Mouse (Mus musculus): ENCODE results near the gene Man2b2. TPM values are rescaled to one million over a fixed set of nuclear protein-coding genes. Genes with fewer than 3 reads are reported as not detected.

The Man2b2 gene
- polyA plus RNA-seq, 1 experiment from 2014 or later: 12.9 TPM

DNA sequence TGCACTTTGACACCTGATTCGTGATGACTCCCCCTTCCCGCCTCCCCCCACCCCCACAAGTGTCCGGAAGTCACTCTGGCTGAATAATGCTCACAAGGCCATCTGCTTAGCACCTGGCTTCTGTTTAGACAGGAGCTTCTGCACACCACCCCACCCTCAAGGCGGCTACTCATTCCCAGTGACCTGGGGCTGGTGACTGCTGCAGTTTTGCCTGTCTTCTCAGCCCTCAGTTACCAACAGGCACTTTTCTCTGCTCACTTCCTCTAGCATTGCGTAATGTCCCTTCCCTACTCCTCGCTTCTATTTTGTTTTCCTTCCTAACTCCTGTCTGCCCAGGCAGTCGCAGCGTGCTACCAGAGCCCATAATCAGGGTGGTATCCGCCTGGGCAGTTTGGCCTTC is 38.6 kb downstream of the Man2b2 start:
- no peak overlapping the region for H3K9ac ChIP-seq
- H3K4me1 ChIP-seq: 0 out of 2 replicates have a peak, but pooled peaks cover 7% of the 10 kb centered on the region
- no peak overlapping the region for H3K4me2 ChIP-seq
- 0 out of 2 replicates have a peak overlapping the region, but pooled peaks have one; percentile 18 for H3K27ac ChIP-seq
- peaks cover 19% of the 10 kb centered on the region for H3K36me3 ChIP-seq
- 74% methylated on average over 9 of the region's 9 CpGs for WGBS
- no peak overlapping the region for H3K4me3 ChIP-seq (replicated peaks)
- H3K9me3 ChIP-seq (replicated peaks): no peaks in the 10 kb centered on the region
- no peak for ATAC-seq (replicated peaks; ENCODE audit: low FRiP score)
- no peaks in the 10 kb centered on the region for H3K27me3 ChIP-seq

DNA sequence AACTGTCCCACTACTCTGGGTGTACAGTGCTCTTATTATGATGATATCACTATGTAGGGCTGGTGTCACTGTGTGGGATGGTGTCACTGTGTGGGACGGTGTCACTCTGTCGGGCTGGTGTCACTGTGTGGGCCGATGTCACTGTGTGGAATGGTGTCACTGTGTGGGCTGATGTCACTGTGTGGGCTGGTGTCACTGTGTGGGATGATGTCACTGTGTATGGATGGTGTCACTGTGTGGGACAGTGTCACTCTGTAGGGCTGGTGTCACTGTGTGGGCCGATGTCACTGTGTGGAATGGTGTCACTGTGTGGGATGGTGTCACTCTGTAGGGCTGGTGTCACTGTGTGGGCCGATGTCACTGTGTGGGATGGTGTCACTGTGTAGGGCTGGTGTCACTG is 44.4 kb downstream of the Man2b2 start:
- WGBS: 93% methylated on average over 5 of the region's 5 CpGs
- H3K4me1 ChIP-seq: no peaks in the 10 kb centered on the region
- no peak overlapping the region for H3K27ac ChIP-seq
- no peaks in the 10 kb centered on the region for H3K36me3 ChIP-seq
- peaks cover 5% of the 10 kb centered on the region; the same call in 1 of the 2 replicates for H3K9me3 ChIP-seq (replicated peaks)
- no peak overlapping the region for H3K4me2 ChIP-seq
- no peak overlapping the region for H3K9ac ChIP-seq
- no peak overlapping the region for H3K4me3 ChIP-seq (replicated peaks)
- no peak for ATAC-seq (replicated peaks; ENCODE audit: low FRiP score)
- H3K27me3 ChIP-seq: no peaks in the 10 kb centered on the region

- Histone ChIP-seq H3K36me3 (no peaks in the 10 kb centered on the region), H3K27ac (no peak overlapping the region), H3K27me3 (no peaks in the 10 kb centered on the region), H3K4me2 (no peak overlapping the region), H3K9me3 (replicated peaks) (peaks cover 13% of the 10 kb centered on the region), H3K4me3 (replicated peaks) (no peak overlapping the region), H3K4me1 (0 out of 2 replicates have a peak, but pooled peaks cover 7% of the 10 kb centered on the region), H3K9ac (no peak overlapping the region)
- ATAC-seq (replicated peaks; ENCODE audit: low FRiP score): no peak
- WGBS: 89% methylated on average over 2 of the region's 2 CpGs
Measured at GRCm38 (mm10) chr5:36779512-36779911, 50.9 kb downstream of the Man2b2 start.

DNA sequence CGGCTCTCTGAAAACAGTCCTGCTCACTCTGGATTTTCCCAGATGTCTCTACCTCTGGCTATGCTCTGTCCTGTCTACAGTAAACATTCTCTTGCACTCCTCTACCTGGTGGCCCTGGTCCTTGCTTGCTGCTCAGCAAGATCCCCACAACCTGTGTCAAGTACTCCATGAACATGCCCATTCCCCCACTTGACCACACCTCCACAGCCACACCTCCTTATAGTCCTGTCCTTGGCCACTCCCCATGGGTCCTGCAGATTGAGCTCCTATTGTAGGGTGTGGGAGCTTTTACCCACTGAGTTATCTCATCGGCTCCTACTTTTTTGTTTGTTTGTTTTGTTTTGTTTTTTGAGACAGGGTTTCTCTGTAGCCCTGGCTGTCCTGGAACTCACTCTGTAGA is 51.6 kb downstream of the Man2b2 start:
- ATAC-seq (replicated peaks; ENCODE audit: low FRiP score): no peak
- Histone ChIP-seq H3K27me3 (no peaks in the 10 kb centered on the region), H3K9ac (no peak overlapping the region), H3K4me3 (replicated peaks) (no peak overlapping the region), H3K4me2 (no peak overlapping the region), H3K27ac (no peak overlapping the region), H3K9me3 (replicated peaks) (peaks cover 11% of the 10 kb centered on the region), H3K36me3 (no peaks in the 10 kb centered on the region), H3K4me1 (0 out of 2 replicates have a peak, but pooled peaks cover 7% of the 10 kb centered on the region)
- WGBS: 92% methylated on average over 1 of the region's 2 CpGs

- no peak overlapping the region for H3K4me3 ChIP-seq (replicated peaks)
- 0 out of 2 replicates have a peak, but pooled peaks cover 7% of the 10 kb centered on the region for H3K4me1 ChIP-seq
- peaks cover 11% of the 10 kb centered on the region for H3K9me3 ChIP-seq (replicated peaks)
- H3K27ac ChIP-seq: no peak overlapping the region
- no peak overlapping the region for H3K4me2 ChIP-seq
- no peaks in the 10 kb centered on the region for H3K36me3 ChIP-seq
- no peak for ATAC-seq (replicated peaks; ENCODE audit: low FRiP score)
- H3K9ac ChIP-seq: no peak overlapping the region
- no peaks in the 10 kb centered on the region for H3K27me3 ChIP-seq
- 5% methylated on average over 2 of the region's 2 CpGs for WGBS
Measured at GRCm38 (mm10) chr5:36777186-36777585, 53.3 kb downstream of the Man2b2 start.

DNA sequence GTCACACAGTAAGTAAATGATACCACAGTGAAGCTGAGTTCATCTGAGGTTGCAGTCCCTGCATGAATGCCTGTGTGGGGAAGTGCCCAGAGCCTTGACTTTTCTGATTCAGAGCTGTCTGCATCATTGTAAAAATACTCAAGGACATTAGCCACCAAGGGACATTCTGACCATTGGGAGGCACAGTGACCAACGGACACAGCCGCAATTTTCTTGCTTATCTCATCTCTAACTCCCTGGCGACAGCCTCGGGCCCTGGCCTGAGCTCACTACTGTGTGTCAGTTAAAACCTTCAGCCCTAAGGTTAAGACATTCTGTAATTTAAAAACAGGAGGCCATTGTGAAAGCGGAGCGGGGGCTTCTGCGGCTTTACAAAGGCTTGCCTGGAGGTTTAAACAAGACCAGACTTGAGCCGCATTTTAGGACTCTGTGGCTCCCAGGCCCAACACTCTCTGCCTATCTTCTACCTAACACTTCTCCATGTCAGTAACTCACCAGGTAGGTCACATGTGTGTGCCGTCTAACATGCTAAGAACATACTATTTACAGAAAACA is 54.4 kb downstream of the Man2b2 start:
- WGBS: 41% methylated on average over 9 of the region's 9 CpGs
- no peak overlapping the region for H3K4me2 ChIP-seq
- H3K4me1 ChIP-seq: 0 out of 2 replicates have a peak, but pooled peaks cover 7% of the 10 kb centered on the region
- no peaks in the 10 kb centered on the region for H3K27me3 ChIP-seq
- no peak overlapping the region for H3K9ac ChIP-seq
- ATAC-seq (replicated peaks; ENCODE audit: low FRiP score): no peak
- peaks cover 11% of the 10 kb centered on the region for H3K9me3 ChIP-seq (replicated peaks)
- H3K27ac ChIP-seq: no peak overlapping the region
- no peaks in the 10 kb centered on the region for H3K36me3 ChIP-seq
- no peak overlapping the region for H3K4me3 ChIP-seq (replicated peaks)

GRCm38 (mm10) chr5:36775317-36775716 is 55.1 kb downstream of the Man2b2 start:
- Histone ChIP-seq H3K9me3 (replicated peaks) (peaks cover 5% of the 10 kb centered on the region; the same call in 1 of the 2 replicates), H3K36me3 (no peaks in the 10 kb centered on the region), H3K27me3 (no peaks in the 10 kb centered on the region), H3K4me1 (0 out of 2 replicates have a peak, but pooled peaks cover 7% of the 10 kb centered on the region), H3K27ac (no peak overlapping the region), H3K4me3 (replicated peaks) (no peak overlapping the region), H3K9ac (no peak overlapping the region), H3K4me2 (no peak overlapping the region)
- no peak for ATAC-seq (replicated peaks; ENCODE audit: low FRiP score)
- WGBS: 74% methylated on average over 2 of the region's 2 CpGs

DNA sequence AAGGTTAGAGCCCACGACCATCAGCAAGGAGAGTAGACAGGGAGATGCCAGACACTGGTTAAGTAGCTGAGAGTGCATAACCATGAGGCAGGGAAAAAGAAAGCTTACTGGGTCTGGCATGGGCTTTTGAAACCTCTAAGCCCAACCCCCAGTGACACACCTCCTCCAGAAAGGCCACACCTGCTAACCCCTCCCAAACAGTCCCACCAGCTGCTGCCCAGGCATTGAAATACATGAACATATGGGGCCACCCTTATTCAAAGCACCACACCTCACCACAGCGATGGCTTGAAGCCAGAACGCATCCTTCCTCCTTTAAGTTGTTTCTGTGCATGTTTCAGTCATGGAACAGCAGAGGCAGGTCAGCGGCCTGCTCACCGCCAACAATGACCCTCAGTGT is 57.9 kb downstream of the Man2b2 start:
- H3K36me3 ChIP-seq: no peaks in the 10 kb centered on the region
- no peaks in the 10 kb centered on the region for H3K9me3 ChIP-seq (replicated peaks)
- H3K27me3 ChIP-seq: no peaks in the 10 kb centered on the region
- ATAC-seq (replicated peaks; ENCODE audit: low FRiP score): no peak
- WGBS: 82% methylated on average over 5 of the region's 5 CpGs
- H3K4me3 ChIP-seq (replicated peaks): no peak overlapping the region
- H3K4me2 ChIP-seq: no peak overlapping the region
- no peak overlapping the region for H3K27ac ChIP-seq
- H3K9ac ChIP-seq: no peak overlapping the region
- 0 out of 2 replicates have a peak, but pooled peaks cover 7% of the 10 kb centered on the region for H3K4me1 ChIP-seq

- no peak for ATAC-seq (replicated peaks; ENCODE audit: low FRiP score)
- Histone ChIP-seq H3K4me1 (no peaks in the 10 kb centered on the region), H3K27me3 (no peaks in the 10 kb centered on the region), H3K9ac (no peak overlapping the region), H3K9me3 (replicated peaks) (no peaks in the 10 kb centered on the region), H3K36me3 (no peaks in the 10 kb centered on the region), H3K4me2 (no peak overlapping the region), H3K27ac (no peak overlapping the region), H3K4me3 (replicated peaks) (no peak overlapping the region)
- WGBS: 68% methylated on average over 3 of the region's 3 CpGs
Measured at GRCm38 (mm10) chr5:36769603-36770002, 60.9 kb downstream of the Man2b2 start.

DNA sequence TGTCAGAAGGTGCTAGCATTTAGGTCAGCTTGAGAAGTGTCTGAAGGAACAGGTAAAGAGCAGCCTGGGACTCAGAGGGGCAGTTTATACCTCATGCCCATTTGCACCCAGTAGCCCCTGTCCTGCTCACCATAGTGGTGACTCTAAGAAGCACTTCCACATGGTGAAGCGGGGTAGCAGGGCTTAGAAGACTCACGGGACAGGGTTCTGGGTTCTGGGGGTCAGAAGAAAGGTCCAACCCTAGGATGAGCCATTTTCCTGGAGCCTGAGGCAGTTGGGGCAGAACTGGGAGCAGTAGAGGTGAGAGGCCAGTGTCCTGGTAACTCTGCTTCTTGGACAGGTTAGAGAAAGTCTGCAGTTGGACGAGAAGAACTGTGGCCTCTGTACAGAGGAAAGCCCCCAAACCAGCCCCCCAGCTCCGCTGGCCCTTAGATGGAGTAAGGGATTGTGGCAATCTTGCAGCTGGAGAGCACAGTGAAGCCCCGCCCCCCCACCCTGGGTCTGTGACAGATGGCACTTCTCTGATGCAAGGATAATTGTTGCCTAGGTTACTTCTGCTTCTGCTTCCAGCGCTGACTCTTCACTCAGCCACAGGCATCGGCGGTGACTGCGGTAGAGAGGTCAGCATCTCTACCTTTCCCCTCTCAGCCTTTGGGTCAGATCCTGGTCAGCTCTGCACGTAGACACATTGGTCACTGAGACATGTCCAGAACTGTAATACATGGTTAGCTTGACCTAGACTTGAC is 63.3 kb downstream of the Man2b2 start:
- H3K4me3 ChIP-seq (replicated peaks): no peak overlapping the region
- H3K4me2 ChIP-seq: no peak overlapping the region
- no peaks in the 10 kb centered on the region for H3K36me3 ChIP-seq
- no peak for ATAC-seq (replicated peaks; ENCODE audit: low FRiP score)
- H3K9me3 ChIP-seq (replicated peaks): no peaks in the 10 kb centered on the region
- WGBS: 37% methylated on average over 10 of the region's 10 CpGs
- H3K9ac ChIP-seq: no peak overlapping the region
- H3K27ac ChIP-seq: no peak overlapping the region
- H3K4me1 ChIP-seq: peaks cover 11% of the 10 kb centered on the region
- H3K27me3 ChIP-seq: no peaks in the 10 kb centered on the region

DNA sequence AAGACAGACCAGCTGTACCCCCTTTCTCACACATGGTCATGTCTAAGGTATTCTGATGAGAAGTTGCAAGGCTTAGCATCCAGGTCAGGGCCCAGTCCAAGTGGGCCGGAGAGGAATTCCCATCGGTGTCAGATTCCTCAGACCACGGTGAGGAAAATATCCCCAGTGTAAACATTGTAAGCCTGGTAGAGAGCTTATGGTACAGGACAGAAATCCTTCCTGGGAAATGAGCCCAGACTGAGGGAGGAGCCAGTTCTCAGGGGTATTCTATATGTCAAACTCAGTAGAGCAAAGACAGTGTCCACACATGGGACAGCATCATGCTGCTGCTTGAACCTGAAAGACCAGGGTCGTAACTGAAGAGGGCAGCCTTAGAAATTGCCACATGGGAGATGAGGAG is 70.6 kb downstream of the Man2b2 start:
- no peak overlapping the region for H3K9ac ChIP-seq
- peaks cover 11% of the 10 kb centered on the region for H3K4me1 ChIP-seq
- no peaks in the 10 kb centered on the region for H3K27me3 ChIP-seq
- H3K27ac ChIP-seq: 0 out of 2 replicates have a peak overlapping the region, but pooled peaks have one; percentile 8
- WGBS: 28% methylated on average over 4 of the region's 4 CpGs
- H3K4me2 ChIP-seq: no peak overlapping the region
- no peaks in the 10 kb centered on the region for H3K9me3 ChIP-seq (replicated peaks)
- ATAC-seq (replicated peaks; ENCODE audit: low FRiP score): peak; percentile 61
- H3K36me3 ChIP-seq: no peaks in the 10 kb centered on the region
- no peak overlapping the region for H3K4me3 ChIP-seq (replicated peaks)

DNA sequence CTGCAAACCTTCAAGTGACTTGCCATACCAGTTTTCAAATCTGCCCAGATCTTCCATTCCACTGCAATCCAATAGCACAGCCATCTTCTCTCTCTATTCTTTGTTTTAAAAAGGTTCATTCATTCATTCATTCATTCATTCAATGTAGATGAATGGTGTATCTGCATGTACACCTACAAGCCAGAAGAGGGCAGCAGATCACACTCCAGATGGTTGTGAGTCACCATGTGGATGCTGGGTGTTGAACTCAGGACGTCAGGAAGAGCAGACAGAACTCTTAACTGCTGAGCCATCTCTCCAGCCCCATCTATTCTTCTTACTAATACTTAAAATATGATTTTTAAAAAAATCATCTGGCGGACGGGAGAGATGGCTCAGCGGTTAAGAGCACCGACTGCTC is 73.4 kb downstream of the Man2b2 start:
- no peak for ATAC-seq (replicated peaks; ENCODE audit: low FRiP score)
- H3K36me3 ChIP-seq: no peaks in the 10 kb centered on the region
- no peaks in the 10 kb centered on the region for H3K27me3 ChIP-seq
- H3K27ac ChIP-seq: no peak overlapping the region
- no peaks in the 10 kb centered on the region for H3K4me1 ChIP-seq
- no peak overlapping the region for H3K4me2 ChIP-seq
- no peak overlapping the region for H3K9ac ChIP-seq
- no peak overlapping the region for H3K4me3 ChIP-seq (replicated peaks)
- H3K9me3 ChIP-seq (replicated peaks): no peaks in the 10 kb centered on the region
- 73% methylated on average over 5 of the region's 5 CpGs for WGBS

Measured in kidney, embryonic 15.5 days (tissue).